Mouse (Mus musculus) T-helper 2 cell (primary cell): ENCODE measurements at regions not wholly inside any gene's neighbourhood (a gene's known extent, or its start where the extent isn't known, plus 50 kb on each side); places are given as distances from the start of the nearest gene placed in this dataset.

Source experiments
- in situ Hi-C: fragments of 300-600 bp; cut with MboI, MseI; formaldehyde crosslinking; loops from one replicate; pipeline ENCODE4 v1.15.1; 2025; ENCODE audit warnings: high pct_unique_total_duplicates

- in situ Hi-C loops: no loop called here
Measured at GRCm38 (mm10) chr10:111558675-111559340, 52.7 kb downstream of the Phlda1 start.

- in situ Hi-C loops: no loop called here
Measured at GRCm38 (mm10) chr10:111559341-111560246, 53.5 kb downstream of the Phlda1 start.

DNA sequence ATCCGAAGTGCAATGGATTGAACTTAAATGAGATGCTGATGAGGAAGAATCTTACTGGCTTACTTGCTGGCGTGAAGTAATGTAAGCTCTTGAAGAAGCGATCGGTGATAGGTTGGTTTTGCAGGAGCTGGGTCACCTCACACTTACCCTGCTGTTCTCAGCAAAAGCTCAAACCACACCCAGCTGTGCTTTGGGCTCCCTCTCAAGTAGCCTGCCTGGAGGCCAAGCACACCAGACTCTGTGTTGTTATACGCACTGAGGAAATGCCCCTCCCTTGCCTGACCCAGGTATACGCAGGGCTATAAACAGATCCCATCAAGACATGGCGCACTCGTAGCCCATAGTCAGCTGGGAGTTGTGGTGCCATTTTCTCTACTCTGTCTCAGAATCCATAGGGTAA, 56.5 kb downstream of the Phlda1 start:
- in situ Hi-C loops: no loop called here

GRCm38 (mm10) chr10:111566873-111567381, 60.8 kb downstream of the Phlda1 start:
- in situ Hi-C loops: no loop called here

- in situ Hi-C loops: no loop called here
Measured at GRCm38 (mm10) chr10:111570501-111571258, 64.6 kb downstream of the Phlda1 start.

- in situ Hi-C loops: no loop called here
Measured at GRCm38 (mm10) chr10:111574231-111574630, 68.1 kb downstream of the Phlda1 start.

GRCm38 (mm10) chr10:111574812-111575211, 68.7 kb downstream of the Phlda1 start:
- in situ Hi-C loops: loop anchor here (5.0 kb wide), 2 partner anchors 33 to 68 kb away; partner anchors contain the start of gene Phlda1

GRCm38 (mm10) chr10:111575256-111575655, 69.2 kb downstream of the Phlda1 start:
- in situ Hi-C loops: loop anchor here (5.0 kb wide), 2 partner anchors 33 to 68 kb away; partner anchors contain the start of gene Phlda1

DNA sequence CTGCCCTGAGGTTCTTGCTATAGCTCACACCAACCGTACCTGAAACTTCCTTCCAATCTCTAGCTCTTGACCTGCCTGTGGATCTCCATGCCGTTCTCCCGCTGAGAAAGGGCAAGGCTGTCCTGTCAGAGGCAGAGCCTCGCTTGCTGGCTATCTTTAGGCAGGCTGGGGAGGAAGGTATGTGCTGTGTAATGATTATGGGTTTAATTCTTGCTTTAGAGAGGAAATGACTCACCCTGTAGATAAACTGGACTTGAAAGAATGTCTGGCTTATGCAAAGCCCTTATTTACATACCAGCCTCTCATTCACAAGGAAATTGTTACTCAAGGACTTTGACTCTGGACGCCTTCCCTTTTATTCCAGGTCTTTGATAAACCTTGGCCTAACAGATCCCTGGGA, 69.8 kb downstream of the Phlda1 start:
- in situ Hi-C loops: loop anchor here (5.0 kb wide), 2 partner anchors 34 to 69 kb away; partner anchors contain the start of gene Phlda1

GRCm38 (mm10) chr10:111576395-111577069, 70.4 kb downstream of the Phlda1 start:
- in situ Hi-C loops: loop anchor here (5.0 kb wide), 2 partner anchors 34 to 69 kb away; partner anchors contain the start of gene Phlda1

DNA sequence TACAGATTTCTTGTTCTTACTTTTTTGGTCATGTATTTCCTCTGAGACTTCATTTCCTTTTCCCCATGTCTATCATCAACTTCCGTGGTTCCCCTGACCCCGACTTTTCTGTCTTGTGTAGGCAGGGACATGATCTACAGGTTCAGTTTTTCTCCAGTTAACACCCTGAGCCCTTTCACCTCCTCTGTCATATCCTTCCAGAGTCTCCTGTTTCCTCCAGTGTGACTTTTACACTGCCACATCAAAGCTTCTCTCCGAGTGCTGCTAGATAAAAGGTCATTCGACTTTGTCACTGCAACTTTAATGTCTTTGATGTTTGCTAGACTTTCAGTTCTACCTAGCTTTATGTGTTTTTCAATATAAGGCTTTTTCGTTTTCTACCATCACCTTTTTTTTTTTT, 72.5 kb downstream of the Phlda1 start:
- in situ Hi-C loops: loop anchor here (5.0 kb wide), 2 partner anchors 36 to 71 kb away; partner anchors contain the start of gene Phlda1

DNA sequence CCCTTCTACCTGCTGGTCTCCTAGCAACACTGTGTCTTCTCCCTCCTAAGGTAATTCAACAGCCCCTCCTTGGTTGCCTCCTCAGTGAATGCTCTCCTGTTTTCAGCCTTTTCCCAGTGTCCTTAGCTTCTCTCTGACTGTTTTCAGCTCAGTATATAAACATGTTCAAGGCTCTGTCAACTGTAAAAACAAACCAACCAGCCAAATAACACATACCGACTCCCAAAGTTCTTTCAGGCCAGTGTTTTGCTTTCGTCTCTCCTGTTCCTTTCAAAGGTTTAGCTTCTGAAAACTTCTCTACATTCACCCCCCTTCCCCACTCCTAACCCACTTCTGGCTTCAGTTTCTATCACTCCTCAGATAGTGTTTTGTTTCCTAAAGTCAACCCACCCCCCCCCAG, 73.4 kb downstream of the Phlda1 start:
- in situ Hi-C loops: loop anchor here (5.0 kb wide), 2 partner anchors 37 to 72 kb away; partner anchors contain the start of gene Phlda1

DNA sequence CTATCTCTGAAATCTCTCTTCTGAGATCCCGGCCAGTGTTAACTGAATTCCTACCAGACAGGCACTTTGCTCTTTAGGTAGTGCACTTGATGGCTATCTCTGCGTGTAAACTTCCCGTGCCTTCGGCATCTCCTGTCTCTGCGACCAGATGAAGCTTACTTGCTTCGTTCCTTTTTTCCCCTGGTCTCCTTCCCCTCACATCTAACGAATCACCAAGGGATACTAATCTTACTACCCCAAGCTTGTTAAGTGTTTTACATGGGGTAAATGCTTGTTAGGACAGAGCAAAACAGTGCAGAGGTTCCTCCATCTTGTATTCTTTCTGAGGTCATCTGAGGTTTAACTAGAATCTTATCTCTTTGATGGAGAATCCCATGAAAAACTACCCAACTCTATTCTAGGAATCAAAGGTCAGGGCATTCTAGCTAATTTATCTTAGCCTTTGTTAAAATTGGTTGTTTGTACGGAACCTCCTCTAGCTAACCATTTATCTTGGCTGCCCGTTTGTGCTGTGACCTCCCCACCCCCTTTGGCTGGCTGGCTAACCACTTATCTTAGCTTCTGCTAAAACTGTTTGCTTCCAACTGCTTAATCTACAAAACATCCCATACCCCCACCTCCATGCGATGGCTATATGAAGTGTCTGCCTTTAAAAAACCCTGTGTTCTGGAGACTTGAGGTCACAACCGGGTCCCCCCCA, 74.5 kb downstream of the Phlda1 start:
- in situ Hi-C loops: no loop called here

- in situ Hi-C loops: no loop called here
Measured at GRCm38 (mm10) chr10:111581847-111582246, 75.8 kb downstream of the Phlda1 start.

DNA sequence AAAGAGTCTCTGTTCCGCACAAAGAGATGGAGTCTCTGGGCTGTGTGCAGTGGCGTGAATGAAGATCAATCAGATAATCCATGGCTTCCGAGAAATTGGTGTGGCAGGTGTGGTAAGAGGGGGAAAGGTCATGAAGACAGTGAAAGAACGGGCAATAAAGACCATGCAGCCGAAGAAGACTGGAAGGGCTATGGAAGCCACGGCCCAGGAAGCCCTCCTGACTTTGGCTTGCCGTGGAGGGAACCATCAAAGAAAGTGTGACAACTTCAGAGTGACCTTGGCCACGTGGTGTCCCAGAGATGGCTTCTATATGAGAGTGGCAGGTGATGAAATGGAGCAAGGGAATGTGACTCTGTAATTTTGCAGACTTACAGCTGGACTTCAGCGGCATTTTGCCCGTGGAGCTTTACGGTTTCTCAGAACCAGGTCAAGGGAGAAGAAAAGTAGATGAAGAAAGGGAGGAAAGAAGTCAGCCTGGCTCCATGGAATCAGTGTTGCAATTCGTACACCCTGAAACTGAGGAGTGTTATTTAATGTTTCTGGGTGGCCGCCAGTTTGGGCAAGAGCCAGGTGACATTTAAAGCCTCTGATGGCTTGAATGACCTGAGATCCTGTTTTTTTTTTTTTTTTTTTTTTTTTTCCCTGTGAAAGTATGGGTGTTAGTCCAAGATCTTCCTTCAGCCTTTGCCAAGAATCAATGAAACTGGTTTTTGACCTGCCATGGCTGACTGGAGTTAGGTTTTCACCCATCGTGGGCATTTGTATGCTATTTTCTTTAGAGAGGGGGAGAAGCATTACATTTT, 76.4 kb downstream of the Phlda1 start:
- in situ Hi-C loops: no loop called here

DNA sequence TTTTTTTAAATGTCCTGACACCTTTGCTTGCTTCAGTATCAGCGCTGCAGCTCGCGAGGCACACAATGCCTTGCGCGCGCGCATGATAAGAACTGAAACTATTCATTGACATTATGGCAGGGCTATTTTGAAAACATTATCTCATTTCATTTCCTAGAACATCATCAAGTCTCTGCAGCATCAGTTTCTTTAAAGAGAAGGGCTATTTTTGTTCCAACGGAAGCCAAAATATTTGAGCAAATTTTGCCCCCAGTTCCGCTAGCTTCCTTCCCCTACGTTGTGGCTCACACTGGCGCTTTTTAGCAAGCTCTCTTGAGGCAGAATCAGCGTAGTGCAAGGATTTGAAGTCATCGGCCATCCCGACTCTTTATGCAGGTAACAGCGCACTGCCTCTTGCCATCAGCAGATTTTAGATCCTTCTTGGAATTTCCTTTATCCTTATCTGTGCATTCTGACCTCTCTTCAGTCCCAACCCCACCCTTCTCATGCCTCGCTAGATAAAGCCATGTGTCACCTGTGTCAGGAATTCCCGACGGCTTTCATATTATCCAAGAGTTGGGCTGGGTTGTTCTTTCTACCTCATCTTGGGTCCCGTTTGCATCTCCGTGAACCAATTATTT, 77.1 kb downstream of the Phlda1 start:
- in situ Hi-C loops: no loop called here

GRCm38 (mm10) chr10:111583744-111584152, 77.7 kb downstream of the Phlda1 start:
- in situ Hi-C loops: no loop called here

DNA sequence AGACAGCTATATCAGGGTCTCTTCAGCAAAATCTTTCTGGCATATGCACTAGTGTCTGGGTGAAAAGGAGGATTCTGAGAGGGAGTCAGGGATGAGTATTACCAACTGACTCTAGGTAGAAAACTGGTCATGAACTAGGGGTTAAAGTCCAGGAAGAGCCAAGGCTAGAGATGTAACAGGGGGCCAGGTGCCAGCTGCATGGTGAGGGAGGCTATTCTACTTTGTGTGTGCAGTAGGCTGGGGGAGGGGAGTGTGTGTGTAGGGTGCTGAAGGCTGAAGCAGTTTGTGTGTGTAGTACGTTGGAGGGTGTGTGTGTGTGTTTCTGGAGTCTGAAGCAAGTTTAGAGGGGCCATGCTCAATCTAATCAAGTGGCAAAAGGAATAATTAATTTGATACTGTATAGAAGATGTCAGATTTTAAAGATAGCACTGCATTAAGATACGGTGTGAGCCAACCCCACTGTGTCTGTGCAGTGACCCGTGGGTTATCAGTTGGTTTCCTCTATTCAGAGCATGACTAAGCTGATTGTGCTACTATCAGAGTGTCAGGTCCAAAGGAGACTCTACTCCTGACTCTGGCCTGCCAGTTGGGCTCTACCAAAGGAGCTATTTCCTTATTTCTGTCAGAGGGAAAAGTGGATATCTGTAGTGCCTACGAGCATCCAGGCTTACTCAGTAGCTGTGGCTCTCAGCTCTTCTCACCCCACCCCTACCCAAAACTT, 82.0 kb downstream of the Phlda1 start:
- in situ Hi-C loops: no loop called here
